Mouse (Mus musculus): ENCODE results near the gene Vav3.
A peak's percentile ranks its signal among the peaks of the same experiment; 100 is the strongest.

Gene Vav3

DNA sequence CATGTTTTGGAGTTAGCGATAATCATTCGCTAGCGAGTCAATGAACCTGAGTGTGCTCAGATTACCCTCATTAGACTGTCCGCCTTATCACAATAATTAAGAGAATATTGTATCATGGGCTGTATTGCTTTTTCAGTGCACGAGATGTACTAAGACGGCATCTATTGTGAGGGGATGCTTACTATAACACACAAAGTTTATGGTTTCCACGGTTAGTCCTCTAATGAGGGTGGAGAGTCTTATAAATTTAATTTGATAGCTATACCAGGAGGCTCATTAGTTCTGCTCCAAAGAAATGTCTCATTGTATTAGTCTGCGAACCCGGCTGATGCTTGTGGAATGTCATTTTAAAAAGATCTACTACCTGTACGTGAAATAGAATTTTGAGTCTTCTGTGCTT is 175.9 kb downstream of the Vav3 start:
- no peak for DNase-seq

DNA sequence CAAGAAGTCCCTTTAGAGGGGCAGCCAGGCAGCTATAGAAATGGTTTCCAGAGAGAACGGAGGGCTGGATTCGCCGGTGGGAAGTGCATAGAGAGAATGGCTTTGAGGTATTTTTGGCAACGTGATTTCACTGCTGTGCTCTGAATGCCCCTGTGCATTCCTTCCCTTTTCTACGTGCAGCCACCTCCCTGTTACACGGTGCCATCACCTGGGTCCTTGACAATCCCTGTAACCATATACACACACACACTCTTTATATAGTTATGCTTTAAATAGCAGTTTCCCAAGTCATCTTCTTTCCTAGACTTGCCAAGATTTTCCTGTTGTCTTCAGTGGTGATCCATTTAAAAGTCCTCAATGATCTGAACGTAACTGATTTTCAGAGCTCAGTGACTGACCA is 181.7 kb downstream of the Vav3 start:
- DNase-seq: no peak

DNA sequence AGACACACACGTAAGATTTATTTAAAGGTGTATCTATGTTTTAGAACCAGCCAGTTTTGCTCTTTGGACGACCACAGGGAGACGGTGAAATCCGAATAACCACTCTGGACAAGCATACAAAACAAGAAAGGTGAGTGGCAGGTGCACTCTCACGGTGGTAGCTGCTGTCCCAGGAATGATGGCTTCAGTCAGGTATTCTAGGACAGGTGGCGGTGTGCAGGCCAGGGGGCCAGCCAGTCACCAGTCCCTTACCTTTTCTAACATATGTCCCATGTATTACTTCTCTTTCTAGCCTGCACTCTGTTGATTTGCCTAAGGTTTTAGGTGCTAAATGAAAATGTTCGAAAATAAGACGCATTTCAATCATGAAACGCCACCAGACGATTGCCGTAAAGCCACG is 185.4 kb downstream of the Vav3 start:
- DNase-seq: no peak

DNA sequence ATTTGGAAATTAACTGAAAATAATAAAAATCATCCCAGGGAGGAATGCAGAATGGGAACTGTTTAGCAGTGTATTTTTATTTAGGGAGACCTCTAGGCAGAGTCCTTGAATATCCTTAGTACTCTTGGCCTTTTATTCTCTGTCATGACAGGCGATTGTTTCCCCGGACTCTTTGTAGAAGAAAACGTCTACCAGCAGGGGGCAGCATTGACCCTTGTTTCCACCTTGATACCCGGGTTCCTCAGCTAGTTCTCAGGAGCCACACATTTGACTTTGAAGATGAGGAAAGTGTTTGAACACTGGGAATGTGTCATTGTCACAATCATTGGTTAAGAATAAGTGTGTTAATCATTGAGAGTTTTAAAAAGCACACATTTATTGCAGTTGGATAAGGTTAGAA is 185.8 kb downstream of the Vav3 start:
- peak; percentile 81 to 94 for DNase-seq

DNA sequence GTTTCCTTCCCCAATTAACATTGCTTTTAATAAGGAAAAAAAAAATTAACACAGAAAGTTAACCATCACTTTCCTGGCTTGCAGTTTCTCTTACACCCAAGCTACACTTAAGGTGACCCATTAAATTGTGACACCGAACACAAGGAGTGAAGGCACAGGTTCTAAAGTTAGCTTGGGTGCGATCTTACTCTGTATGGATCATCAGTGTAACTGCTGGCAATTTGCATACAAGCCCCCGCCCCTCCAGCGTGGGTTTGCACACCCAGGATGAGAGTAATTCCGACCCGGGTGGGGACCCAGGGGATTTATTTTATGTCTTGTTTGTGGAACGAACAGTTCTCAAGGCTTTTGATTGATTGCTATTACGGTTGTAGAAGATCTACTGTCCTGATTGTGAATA is 186.2 kb downstream of the Vav3 start:
- DNase-seq: no peak

DNA sequence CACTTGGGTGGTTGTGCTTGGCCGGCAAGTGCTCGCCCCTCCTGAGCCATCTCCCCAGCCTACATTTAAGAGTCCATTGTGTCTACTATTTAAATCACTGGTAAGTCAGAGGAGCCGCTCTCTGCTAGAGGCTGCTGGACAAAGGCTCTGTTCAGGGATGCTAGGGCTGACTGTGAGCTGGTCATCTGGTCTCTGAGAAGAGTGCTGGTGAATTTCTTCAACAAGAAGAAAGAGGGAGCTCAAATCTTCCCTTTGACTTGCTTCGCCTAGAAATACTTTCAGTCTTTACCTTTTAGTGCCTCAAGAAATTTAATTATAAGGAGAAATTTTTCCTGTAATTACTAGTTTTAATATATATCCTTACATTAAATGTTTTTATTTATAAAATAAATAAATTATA is 188.2 kb downstream of the Vav3 start:
- no peak for DNase-seq

DNA sequence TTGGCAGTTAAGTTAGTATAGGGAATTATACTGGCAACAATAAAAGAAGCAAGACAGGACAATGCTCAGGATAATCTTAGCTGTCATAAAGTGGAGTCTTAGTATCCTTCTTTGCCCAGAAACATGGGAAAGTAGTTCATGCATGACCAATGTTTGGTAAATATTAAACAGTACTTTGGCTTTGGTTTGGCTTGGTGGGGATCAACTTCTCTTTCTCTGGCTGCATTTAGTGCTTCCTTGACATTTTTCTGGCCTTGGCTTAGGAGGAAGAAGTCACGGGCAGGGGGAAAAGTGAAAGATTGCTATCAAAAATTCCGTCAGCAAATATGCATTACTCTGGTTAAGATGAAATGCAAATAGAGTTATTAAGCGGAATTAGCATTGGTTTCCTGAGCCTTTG is 197.2 kb downstream of the Vav3 start:
- DNase-seq: peak; percentile 22 to 50

DNA sequence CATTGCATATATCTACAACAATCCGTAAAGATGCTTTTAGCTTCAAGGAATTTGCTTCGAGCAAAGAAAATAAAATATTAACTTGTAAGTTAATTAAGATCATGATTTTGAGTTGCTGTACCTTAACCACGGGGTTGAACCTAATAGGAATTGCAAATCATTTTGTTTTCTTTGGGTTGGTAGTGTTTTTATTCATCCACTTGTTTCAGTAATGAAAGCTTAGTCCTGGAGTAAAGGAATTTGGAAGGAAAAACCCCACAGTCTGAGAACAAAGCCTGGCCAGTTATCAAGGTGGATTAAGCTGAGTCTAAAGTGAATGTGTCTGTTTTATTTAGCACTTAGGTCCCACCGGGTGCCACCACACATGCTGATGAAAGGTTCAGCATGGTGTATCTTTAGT is 199.6 kb downstream of the Vav3 start:
- no peak for DNase-seq

DNA sequence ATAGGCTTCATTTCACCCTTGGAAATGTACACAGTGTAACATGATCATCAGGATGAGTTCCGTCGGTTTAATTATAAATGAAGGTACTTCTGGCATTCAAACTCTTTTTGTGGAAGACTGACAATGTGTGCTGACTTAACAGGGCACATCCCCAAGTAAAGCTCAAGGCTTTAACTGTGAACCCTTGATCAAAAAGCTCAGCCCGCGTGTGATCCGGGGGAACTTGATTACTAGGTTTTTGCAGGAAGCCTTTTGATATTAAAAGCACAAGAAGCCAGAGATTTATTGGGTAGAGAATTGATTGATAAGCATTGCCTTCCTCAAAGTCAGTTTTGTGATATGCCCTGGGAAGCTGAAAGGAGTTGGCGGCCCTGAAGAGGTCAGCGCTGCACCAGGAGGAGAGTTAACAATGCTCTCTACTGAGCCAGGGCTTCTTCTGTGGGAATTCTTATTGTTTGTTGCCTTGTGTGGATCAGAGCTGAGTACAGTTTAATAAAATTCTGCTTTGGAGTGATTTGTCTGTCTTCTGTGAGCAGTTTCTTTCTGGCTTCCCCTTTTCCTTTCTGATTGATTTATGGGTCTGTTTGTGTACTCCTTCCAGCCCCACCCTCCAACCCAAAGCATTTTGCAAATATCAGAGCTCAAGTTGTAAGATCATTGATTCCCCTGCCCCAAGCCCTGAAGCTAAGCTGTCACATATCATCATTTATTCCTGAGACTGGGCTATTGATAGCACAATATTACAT is 204.2 kb downstream of the Vav3 start:
- DNase-seq: peak in 1 of 2 experiments; percentile 44

DNA sequence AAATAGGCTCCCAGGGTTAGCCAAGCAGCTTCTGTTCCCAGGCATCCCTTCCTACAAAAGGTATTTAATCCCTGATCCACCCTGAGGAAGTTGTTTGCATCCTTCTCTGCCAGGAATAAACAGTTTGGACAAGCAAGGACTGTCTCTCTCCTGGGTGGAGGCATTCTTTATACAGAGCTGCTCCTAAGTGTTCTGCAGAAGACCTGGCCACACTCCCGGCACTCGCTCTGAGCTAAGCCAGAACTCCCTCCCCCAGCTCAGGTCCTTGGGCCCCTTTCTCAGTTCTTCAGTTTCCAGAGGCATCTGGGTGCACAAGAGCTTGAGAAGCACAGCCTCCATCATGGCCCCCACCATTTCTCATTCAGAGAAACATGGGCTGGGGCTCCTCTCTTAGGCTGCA is 216.9 kb downstream of the Vav3 start:
- DNase-seq: no peak

DNA sequence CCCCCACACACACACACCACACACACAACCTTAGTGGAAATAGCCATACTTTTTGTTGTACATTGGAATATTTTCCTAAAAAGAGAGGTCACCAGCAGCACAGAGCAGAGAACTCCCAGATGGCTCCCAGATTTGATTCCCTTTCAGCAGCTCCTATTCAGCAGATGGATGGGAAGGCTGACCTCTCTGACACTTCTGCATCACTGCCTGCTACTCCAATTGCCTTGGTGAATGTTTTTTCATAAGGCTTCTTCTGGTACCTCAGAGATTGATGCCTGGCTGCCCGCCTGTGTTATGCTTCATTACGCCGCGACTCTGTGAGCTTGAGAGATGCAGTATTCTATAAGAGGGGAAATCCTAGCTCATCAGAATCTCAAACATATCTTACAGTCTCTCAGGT is 220.8 kb downstream of the Vav3 start:
- DNase-seq: no peak

DNA sequence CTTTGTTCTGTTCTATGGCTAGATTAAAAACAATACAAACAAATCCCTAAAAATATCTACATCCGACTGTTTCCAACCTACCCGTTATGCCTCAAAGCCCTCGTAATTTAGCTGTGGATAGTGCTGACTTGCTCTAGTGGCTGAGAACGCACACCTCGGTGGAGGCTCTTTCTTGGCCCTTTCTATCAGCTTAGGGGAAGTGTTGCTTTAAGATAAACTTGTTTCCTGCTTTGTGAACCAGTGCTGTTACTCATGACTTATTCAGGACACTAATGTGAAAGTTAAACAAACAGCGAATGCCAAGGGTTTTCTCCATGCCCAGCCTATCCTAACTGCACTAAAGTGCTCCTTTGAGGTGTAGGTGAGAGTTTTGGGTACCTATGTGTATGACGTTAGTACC is 221.3 kb downstream of the Vav3 start:
- peak in 1 of 2 experiments; percentile 35 for DNase-seq

DNA sequence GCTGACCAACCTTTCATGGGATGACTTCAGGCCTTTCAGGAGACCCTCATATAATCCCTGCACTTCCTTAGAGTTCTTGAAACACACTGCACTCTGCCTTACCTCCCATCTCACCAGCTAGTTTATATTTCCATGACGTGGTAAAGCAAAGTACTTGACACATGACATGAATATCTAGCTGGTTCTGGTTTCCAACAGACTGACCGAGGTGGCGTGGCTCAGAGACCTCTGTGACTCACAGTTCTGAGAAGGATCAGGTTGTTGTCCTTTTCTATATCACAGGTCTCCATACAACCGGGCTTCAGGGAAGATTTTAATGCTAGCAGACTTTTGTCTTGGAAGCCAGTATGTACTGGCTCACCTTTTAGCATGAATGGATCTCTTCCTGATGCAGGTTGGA is 221.8 kb downstream of the Vav3 start:
- DNase-seq: no peak

DNA sequence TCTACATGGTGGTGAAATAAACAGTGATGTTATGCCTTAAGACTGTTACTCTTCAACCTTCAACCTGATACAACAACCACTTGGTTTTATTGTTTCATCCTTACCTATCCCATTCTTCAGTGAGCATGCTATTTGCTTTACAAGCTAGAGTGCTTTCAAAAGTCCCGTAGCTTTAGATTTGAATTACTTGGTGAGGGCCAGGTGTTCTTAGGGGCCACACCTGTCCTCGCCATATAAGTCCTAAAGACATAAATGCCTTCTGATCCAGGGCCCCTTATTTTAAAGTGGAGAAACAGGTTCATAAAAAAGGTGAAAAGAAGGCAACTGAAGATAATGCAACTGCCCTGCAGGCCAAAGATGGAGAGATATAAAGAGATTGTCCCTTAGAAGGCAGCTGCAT is 224.0 kb downstream of the Vav3 start:
- no peak for DNase-seq

DNA sequence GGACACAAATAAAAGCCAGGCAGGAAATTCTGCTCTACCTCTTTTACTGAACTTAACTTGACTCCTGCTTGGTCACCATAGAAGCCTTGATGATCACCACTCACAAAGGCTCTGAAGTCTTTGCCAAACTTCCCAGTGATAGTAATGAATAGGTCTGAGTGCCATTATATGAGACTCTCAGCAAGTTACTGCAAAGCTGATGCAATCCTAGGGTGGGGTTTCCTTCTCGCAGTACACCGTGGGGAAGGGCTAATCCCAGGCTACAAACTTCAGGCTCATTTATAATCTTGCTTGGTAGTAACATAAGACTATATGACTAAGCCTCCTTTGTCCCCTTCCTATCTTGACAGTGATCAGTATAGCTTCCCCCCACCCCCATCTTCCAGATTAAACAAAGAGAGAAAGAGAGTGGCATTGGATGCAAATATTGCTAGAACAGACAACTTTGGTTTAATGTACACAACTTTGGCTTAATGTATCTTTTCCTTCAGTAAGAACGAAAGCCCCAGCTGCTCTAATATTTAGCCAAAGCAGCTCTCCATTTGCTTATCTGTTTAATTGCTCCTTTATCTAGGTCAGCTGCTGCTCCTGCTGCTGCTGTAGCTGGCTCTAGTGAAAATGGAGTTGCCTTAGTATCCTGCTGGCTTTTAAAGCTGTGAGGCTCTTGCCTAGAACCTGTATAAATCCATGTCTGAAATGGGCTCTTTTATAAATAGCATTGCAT is 228.3 kb downstream of the Vav3 start:
- no peak for DNase-seq

DNA sequence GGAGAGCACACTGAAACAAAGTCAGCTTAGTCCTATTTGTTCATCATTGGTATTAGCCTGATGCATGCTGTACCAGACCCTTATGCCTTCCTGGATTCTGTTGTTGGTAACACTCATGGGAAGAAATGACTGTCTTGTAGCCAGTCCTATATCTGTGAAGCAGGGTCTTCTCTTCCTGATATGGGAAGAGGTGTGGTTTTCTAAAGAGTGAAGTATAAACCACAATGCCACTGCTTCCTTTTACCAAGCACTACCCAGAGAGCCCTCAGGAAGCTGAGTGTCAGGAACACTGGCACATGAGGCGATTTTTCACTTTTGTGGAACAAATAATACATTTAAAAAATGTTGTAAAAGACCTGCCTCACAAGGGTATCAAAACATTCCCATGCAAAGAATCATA is 231.0 kb downstream of the Vav3 start:
- DNase-seq: no peak

DNA sequence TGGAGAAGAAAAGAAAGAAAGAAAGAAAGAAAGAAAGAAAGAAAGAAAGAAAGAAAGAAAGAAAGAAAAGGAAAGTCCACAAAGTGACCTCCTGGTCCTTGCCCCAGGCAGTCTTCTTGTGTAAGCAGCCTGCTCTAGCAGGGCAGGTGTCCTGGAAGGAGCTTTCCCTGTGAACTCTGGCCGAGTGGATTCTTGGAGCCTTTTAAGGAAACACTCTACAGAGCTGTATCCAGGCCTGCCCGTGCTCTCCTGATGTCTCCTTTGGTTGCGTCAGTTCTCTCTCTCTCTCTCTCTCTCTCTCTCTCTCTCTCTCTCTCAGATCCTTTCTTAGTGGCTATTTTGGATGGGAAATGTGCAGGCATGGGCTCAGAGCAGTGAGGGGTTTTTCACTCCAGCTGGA is 232.4 kb downstream of the Vav3 start:
- DNase-seq: peak; percentile 77 to 92

DNA sequence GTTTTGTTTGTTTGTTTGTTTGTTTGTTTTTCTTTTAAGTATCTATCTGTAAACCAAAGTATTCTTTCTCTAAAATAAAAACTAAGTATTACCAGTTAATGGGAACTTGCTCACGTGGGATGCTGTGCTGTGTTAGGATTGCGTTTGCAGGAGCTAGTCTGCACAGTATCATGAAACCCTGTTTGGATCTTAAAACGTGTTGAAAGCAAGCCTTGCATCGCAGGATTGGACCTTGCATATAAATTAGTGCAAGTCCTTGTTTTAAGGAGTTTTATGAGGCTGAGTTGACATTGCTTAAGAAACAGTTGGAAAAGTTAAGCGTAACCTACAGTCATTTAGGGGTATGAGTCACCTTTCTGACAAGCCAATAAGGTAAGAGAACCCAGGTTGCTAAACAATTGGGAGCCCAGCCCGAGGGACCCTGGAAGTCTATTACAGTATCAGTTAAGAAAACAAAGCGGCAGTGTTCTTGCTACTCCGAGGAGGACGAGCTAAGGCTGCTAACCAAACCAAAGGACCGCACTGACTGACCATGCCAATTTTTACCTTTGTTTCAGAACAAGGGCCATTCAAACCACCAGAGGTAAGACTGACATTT is 233.2 kb downstream of the Vav3 start:
- DNase-seq: peak; percentile 11 to 36

DNA sequence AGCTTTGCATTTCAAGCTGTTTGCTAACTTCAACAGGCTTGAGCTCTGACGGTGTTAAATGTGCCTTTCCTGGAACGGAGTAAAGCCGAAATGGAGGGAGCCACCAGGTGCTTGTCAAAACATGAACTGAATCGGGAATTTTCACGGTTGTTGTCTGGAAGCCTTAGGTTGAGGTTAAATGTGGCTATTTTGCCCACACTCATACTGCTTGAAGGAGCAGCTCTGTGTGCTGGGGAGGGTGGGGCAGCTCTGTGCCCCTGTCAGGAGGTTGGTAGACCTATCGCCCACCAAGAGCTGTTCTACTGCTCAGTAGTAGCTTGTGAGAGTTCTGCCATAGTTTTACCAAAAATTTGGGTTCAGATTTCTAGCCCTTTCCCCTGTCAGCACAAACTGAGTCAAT is 233.7 kb downstream of the Vav3 start:
- no peak for DNase-seq

DNA sequence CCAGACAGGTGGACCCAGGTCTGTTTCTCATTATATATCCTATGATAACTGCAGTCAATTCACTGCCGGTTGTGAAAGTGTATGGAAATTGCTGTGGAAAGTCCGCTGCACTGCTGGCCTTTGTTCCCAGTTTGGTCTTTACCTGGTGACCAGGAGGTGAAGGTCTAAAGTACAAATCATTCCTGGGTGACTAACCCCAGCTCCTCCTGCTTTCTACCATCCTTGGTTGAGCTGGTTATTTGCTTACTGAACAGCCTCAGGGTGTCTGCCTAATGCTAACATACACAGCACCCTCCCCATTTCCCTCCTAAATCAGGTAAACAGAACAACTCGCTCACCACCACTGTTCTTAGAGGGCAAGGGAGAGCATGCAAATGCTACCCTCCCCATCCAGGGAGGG is 237.9 kb downstream of the Vav3 start:
- peak; percentile 57 to 84 for DNase-seq

DNA sequence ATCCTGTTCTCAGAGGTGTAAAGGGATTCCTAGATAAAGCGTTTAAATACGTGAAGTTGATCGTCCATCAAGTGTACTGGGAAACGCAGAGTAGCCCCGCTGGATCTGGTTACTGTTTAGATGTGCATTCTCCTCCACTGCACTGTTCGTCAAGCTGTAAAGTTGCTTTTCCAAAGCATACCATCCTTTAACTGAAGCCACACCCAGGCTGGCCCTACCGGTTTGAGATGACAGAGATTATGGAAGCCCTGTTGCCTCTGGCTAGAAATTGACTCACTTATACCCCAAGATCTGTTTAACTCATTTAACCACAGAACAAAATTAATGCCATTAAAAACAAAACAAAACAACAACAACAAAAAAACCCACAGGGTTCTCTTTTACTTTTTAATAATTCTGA is 238.5 kb downstream of the Vav3 start:
- no peak for DNase-seq

DNA sequence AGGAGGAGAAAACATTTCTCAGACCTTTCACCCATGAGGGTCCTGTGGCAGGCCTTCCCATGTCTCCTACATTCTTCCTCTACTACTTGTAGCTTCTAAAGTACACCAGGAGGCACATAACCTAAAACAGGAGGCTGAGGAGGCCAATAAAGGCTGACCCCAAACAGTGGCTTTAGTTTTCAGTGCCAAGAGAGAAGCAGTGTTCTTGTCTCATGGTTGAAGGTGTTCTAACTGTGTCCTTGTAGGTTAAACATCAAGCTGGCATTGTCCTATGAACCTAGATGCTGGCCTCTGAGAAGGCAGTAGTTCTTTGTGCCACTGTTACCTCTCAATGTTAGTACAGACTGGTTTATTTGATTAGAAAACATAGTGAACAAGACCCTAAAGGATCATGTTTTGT is 245.5 kb downstream of the Vav3 start:
- no peak for DNase-seq

DNA sequence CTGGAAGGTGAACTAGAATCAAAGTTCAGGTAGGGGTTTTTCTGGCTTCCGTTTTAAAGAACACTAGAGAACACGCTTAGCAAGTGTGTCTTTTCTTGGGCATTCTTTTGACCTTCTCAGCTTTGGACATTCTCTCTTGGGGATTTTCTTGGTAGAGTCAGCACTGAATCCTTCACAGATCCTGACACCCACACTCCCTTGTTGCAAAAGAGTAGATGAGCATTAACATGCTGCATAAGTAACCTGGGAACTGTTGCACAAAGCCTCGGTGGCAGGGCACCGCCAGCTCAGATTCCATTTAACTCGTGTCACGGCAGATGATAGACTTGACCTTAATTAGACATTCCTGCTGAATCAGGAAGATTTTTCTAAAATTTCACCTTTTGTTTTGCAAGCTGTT is 252.5 kb downstream of the Vav3 start:
- DNase-seq: no peak

DNA sequence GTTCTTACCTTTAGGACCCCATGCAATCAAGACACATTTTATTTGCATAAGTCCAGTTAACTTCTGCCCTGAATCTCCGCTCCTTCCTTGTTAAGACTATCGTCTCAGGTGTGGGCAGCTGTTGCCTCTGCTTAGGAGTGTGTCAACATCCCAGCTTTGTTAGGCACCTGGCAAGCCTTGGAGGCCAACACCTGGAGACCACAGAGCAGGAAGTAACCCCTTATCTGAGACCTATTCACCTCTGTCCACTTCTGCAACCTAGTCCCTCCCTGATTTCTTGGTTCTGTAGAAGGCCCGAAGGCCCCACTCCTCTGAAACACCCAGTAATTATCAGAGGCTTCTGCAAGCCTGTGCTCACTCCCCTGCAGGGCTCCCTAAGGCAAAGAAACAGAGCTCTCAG is 255.6 kb downstream of the Vav3 start:
- DNase-seq: no peak

All from kidney, postnatal 25 days (tissue).